18 mouse cellular contexts compared by ENCODE assay signal in genomic region chr19:23904922-23905321, GRCm38 (mm10).
"Had no signal": no experiment of that assay in that cellular context is flagged by ENCODE, and none has a peak within 500 bp of the region (broad histone marks: within the 10 kb centered on the region; RNA-seq: fewer than 3 reads in every experiment).

No protein-coding gene starts in this region.

- H3K4me3 ChIP-seq: kidney, embryonic 15.5 days; left cerebral cortex, adult 2 months; liver, embryonic 13.5 days; midbrain, embryonic 12.5 days; stomach, embryonic 15.5 days had no signal

- H3K36me3 ChIP-seq: kidney, embryonic 15.5 days; liver, embryonic 13.5 days; midbrain, embryonic 12.5 days; stomach, embryonic 15.5 days had no signal

- H3K27me3 ChIP-seq: stomach, embryonic 15.5 days had no signal

- H3K9ac ChIP-seq: kidney, embryonic 15.5 days; liver, embryonic 13.5 days; midbrain, embryonic 12.5 days; stomach, embryonic 15.5 days had no signal

- DNase-seq: kidney, adult 11 months; kidney, adult 8-10 months; kidney, postnatal 10 days; kidney, postnatal 36 days; layer of hippocampus, postnatal 36 days; liver, embryonic 13.5 days; lung, adult 2 months; lung, postnatal 14 days; lung, postnatal 4 days; retina, postnatal 1 day; right cerebral cortex, postnatal 25 days; spleen, adult 18-20 months; thymus, postnatal 25 days had no signal

- H3K4me2 ChIP-seq: kidney, embryonic 15.5 days; liver, embryonic 13.5 days; midbrain, embryonic 12.5 days; stomach, embryonic 15.5 days had no signal

- H3K9me3 ChIP-seq: kidney, embryonic 15.5 days; liver, embryonic 13.5 days; midbrain, embryonic 12.5 days; stomach, embryonic 15.5 days had no signal

- H3K27ac ChIP-seq: kidney, embryonic 15.5 days; left cerebral cortex, adult 2 months; liver, embryonic 13.5 days; midbrain, embryonic 12.5 days; stomach, embryonic 15.5 days had no signal

- ATAC-seq: midbrain, embryonic 16.5 days had no signal

- H3K4me1 ChIP-seq: liver, embryonic 13.5 days; stomach, embryonic 15.5 days had no signal
